Mouse (Mus musculus) WW6 (cell line): ENCODE data around the gene Nek11.

Experiments
- DNase-seq: peaks from one replicate; pipeline ENCODE4 v3.0.0-alpha.2; 2013; ENCODE audit warnings: low read depth, low spot score

Nek11 gene

DNA sequence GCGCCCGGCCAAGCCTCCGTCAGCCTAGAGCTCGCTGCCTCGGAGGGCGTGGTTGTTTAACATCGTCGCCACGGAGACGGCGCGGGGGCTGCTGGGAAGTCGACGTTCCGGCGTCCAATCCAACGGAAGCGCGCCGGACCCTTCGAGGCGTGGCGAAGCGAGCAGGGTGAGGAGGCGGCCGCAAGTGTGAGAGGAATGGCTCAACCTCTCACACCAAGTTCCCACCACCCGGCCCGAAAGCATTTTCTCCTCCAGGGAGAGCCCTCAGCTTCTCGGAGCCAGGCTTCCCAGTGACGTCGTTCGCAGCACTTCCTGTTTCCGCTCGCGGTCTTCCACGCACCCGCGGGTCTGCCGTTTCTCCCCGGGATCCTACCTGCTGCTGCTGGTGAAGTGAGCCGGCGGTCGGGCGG lies at the start of gene Nek11, which contains the start of gene Aste1:
Gene Nek11, minus strand, starts transcription at position 307 of the 410 bp plus-strand sequence.
Gene Aste1, plus strand, starts transcription at position 175 of the 410 bp plus-strand sequence.
- peak; percentile 88 for DNase-seq

DNA sequence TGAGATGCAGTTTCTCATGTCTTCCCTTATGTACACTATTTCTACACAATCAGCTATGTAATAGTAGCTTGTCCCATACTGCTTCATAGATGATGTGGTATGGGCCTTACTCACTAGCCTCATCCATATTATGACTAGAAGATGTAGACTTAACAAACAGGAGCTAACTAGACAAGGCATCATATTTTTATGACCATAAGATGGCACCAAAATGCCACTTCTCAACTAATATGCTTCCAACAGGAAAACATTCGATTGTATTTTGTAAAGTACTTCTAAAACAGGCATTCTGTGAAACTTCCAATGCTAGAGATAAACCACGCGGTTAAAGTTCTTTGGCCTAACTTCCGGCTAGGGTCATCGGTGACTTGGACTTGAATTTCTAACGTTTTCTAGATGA lies 13.2 kb upstream of the Nek11 start:
- no peak for DNase-seq

DNA sequence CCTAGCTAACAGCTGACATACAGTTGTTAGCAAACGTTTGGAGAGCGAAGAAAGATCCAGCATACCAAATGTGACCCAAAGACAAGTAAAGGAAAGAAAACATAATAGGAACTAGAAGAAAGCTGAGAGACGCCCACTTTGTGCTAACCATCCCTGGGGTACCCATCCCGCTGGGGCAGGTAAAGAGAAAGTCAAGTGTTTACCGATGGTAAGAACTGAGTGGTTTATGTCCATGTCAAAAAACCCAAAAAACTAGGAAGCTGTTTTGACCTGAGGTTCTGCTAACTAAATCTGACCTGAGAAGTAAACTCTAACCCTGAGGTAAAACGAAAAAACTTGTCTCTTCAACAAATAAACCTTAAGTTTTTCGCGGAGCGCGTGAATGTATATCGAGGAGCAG lies 604 bp downstream of the Nek11 start:
- no peak for DNase-seq

DNA sequence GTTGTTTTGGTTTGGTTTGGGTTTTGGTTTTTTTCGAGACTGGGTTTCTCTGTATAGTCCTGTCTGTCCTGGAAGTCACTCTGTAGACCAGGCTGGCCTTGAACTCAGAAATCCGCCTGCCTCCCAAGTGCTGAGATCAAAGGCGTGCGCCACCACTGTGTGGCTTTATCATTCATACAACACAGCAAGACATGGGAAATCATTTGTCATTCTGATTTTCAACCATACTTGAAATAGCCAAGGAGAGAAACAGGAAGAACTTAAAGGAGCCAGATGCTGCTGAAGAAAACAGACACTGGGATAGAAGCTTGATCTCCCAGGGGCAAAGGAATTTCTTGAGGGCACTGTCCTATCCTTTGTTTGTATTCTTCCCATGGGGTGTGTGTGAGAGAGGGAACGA lies 4.7 kb downstream of the Nek11 start:
- DNase-seq = peak; percentile 13

DNA sequence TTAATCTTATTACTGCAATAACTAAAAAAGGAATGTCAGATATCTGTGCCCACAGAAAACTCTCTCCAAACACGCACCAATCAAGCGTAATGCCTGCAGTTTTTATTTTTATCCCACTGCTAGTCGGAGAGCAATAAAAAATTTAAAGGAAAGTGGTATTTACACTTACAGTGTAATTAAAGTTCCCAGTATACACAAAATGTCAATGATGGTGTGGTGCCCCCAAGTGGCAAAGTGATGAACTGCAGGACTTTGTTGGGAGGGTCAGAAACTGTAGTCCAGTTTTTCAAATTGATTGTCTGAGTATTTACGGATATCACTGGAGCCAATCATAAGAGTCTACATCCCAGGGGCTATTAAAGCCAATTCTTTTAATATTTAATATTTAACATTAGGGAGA lies 6.0 kb downstream of the Nek11 start:
- peak; percentile 11 for DNase-seq

DNA sequence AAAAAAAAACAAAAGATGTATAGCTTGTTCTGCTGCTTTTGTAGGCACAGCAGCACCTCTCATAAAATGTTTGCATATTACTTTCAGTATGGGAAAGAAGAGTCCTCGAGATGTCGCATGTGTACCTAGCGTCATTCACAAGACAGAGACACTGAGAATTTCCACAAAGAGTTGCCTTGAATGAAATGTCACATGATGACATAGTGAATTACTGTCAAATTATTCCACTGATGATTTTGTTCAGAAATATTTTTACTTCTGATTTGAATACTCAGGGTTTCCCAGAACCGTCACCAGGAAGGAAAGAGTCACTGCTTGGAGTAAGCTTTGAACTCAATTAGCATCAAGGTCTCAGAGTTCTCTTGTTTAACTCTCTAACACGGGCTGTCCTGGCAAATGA lies 7.9 kb downstream of the Nek11 start:
- no peak for DNase-seq

DNA sequence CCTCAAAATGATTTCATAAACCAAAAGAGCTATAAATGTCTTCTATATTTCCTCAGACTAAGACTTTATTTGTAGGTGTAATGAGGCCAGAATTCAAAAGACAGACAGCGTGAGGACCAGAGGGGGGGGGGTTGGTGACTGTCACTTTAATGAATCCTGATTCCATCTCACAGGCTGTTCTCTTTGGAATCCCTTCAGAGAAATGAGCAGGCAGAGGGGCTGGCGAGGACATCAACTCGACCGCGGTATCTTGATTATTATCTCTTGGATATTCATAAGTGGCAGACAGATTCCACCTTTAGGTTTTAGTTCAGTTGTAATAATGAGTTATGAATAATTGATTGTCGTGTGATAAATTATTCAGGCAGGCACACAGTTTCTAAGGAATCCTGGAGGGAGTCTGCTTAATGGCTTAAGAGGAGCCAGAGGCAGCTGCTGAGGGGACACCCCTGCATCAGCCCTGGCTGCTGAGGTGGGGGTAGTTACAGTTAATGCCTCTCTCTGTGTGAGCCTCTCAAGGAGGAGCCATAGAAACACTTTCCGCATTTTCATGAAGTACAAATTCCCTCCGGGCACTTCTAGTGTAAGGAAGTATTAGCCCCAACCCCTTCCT lies 15.7 kb downstream of the Nek11 start:
- DNase-seq = no peak

DNA sequence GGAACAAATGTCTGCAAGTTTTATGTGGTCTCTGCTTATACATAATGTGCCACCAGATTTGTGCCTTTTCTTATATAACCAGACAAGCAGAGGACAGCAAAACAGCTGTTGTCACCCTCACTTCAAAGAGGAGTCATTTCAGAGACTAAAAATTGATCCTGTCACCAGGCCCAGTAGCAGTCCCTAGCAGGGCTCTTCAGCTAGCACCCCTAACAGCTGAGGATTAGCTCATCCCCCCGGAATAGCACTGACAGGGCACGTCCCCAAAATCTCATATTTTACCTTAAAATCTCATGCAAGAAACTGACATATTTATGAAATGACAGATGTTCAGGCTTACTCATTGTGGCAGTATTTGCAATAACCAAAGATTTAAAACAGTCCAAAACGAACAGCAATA lies 17.7 kb downstream of the Nek11 start:
- DNase-seq = no peak

DNA sequence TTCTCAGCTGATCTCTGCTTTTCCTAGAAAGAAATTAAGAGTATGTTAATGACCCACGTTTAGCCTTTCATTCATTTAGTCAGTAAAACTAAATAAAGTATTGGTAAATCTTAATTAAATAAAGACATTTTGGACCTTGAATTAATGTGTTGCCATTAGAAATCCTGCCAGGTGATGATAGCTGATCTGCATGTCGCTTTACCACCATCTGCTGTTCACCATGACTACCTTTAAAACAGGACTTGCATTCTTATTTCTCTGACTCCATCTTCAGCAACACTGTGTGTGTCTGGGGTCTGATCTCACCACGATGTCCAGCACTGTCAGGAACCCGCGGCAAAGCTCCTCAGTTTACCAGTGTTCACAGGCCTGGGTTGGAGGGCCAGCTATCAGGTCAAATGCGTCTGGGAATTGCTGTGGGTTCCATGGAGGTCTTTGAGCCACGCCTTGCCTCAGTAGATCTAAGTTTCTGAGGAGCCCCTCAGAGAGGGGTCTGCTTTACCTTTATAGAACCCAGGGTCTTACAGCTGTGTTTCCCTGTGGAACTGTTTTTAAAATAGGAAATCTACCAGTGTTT lies 18.3 kb downstream of the Nek11 start:
- no peak for DNase-seq

DNA sequence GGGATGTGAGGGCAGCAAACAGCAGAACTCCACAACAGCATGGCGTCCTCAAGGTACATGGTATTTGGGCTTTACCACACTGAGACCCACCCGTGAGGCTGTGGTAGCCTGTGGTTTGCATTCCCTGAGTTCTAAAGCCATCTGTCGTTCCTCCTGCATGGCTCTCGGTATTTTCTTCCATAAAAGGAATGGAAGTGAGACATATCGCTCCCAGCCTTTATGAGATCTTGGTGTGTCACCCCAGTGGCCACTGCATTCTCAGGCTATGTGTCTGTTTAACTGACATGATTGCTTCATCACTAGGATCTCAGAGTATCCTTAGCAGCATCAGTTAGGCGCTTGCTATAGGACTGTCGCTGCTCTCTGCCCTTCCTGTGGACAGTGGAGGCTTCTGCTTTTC lies 18.9 kb downstream of the Nek11 start:
- no peak for DNase-seq

DNA sequence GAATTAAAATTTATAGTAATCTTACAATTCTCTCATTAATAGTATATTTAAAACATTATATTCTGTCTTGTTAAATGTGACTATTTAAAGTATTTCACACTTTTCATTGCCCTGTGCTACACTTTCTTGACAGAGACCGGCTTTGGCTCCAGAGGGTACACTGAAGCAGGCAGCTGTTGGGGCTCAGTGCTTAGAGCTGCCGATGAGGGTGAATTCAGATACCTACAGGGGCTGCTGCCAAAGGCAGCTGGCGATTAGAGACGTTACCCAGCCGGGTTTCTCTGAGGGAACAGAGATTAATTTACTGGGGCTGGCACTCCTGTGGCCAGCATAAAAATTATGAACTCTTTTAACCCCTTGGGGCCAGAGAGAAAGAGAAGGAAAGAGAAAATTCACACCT lies 21.0 kb downstream of the Nek11 start:
- no peak for DNase-seq

DNA sequence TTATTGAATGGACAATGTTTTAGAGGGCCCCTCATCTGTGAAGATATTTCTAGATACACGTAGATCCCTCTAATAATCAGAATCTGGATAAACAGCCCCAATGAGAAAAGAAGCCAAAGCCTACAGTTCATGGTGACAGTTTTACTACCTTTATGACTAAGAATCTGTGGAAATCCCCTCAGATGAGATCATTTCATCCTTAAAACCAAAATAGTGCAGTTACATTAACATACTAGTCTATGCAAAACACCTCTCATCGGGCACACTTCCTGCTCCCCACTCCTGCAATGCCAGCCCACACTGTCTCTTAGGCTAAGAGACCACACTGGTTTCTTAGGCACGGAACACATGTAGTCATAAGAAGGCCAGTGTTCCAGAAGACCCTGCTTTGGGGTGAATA lies 26.7 kb downstream of the Nek11 start:
- no peak for DNase-seq

DNA sequence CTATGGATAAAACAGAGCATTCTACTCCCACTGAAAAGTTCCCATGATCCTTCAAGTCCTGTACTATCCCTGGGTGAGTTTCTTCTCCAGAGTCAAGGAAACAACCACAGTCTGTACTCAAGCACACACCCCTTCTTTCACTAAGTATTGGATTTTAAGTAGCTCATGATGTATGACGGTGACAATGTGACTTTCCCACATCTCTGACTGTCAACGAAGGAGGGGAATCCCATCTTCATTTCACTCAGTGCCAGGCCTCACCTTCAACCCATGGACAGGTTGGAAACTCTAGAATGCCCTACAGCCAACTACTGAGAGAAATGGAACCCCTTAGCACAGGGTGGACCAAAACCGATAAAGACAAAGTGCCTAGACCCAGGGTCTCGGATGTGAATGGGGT lies 29.1 kb downstream of the Nek11 start:
- no peak for DNase-seq

DNA sequence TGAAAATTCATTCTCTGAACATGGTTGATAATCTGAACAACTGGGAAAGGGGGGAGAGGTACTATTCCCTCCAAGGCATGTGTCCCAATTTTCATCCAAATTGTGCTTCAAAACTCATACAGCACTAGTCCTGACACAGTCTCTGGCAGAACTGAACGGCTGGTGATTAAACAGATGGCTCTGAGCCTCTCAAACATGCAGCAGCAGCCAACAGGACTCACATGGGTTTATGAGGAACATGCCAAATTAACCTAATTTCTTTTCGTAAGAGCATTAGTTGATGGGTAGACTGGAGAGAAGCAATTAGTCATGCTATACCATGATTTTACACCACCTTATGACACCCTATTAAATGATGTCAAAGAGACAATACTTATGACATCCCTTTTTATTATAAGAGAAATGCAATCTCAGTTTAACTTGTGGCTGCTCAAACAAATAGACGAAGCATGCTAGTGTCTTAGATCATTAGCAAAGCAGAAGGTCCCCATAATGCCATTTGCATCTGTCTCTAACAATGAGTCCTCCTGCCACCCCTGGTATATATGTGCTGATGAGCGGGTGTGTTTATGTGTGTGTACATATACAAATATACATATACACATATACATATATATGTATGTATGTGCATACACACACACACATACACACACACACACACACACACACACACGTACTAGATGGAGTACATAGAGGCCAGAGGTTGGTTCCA lies 31.6 kb downstream of the Nek11 start:
- DNase-seq = no peak

DNA sequence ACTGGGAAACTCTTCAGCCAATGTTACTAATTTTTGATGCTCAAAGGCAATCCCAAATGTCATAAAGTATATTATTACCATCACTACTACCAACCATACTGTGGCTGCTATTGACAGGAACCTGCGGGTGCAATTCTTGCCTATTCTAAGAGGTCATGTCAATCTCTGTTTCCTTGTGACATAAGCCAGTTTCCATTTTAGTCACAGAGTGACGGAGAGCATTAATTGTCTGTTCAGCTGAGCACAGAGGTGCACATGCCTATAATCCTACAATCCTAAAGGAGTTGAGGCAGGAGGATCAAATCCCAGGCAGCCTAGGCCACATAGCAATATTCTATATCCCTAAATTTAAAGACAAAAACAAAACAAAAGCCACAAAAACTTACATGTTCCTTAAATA lies 33.1 kb downstream of the Nek11 start:
- no peak for DNase-seq

DNA sequence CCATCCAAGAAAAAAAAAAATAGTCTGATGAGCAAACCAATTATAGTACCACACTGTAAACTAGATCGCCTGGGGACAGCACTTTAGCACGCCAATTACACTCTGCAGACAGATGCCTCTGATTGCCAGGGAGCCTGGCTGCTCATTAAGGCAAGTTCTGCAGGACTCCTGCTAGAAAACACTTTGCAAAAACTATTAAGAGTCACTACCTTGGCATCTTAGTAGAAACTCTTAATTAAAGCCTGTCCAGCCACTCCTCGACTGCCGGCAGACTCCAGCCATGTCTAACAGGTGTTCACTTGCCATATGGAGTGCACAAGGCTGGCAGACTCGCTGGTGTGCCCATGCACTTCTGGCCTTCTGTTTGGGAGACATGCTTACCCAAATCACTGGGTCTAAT lies 46.3 kb downstream of the Nek11 start:
- no peak for DNase-seq

DNA sequence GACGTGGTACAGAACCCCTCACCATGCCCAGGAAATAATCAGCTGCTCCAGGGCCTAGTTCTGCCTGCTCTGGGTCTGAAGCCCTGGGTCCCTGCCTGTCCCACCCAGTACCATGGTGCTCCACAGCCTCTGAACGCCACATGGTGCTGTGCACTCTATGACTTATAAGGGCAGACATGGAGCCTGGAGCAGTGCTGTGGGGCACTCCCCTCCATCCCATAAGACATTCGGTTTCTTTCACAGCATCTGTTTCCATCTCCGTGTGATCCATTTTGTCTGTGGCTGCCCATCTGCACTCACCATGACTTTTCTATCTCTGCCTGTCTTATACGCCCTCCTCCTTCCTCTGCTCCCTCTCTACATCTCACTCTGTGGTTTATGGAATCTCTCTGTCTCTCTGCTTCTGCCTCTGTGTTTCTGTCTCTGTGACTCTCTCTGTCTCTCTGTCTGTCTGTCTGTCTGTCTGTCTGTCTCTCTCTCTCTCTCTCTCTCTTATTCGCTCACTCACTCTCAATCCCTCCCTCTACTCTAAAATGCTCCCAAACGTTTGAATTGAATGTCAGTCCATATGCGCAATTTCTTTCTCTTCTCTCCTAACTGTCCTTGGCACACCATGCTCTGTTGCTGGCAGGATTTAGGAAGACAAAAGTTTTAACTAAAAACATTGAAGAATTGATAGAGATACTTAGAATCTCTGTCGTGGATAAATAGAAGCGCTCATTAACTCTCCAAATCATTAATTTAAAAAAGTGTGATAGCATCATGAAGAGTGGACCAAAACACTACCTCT lies 46.9 kb downstream of the Nek11 start:
- DNase-seq = no peak

DNA sequence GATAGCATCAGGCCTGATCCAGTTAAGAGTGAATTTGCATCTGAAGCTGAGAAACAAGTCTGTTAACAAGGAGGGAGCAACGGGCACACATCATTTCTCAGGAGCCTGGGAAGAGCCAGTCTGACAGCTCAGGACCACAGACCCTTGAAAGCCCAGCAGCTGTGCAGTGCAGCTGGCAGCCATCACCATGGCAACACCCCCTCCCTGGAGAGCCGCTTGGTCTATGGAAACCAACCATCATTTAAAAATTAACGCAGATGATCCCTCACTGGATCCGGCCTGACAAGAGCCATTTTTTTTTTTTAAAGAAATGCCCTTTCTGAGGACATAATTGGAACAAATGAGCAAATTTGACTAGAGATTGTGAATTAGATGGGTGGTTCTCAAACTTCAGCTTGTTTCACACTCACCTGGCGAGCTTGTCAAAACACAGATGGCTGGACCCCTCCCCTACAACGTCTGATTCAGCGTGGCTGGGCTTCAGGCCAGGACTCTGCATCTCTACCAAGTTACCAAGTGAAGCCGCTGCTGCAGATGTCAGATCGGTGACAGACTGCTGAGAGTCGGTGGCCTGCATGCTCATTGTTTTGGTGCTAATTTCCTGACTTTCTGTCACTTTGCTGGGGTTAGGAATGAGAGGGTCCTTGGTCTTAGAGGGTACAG lies 52.2 kb downstream of the Nek11 start:
- no peak for DNase-seq

DNA sequence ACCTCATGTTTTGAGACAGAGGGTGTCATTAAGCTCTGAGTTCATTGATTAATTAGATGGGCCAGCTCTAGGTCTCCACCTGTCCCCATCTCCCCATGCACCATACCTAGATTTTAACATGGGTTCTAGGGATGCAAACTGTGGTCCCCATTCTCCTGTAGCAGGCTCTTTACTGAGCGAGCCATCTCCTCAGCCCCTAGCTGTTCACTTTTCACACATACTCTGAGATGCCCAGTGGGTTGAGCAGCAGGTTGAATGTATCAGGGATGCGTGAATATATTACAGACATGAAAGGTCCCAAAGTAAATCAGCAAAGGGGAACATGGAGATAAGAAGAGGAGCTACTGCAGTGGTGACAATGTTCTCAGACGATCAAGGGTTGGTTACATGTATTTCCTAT lies 52.8 kb downstream of the Nek11 start:
- no peak for DNase-seq

DNA sequence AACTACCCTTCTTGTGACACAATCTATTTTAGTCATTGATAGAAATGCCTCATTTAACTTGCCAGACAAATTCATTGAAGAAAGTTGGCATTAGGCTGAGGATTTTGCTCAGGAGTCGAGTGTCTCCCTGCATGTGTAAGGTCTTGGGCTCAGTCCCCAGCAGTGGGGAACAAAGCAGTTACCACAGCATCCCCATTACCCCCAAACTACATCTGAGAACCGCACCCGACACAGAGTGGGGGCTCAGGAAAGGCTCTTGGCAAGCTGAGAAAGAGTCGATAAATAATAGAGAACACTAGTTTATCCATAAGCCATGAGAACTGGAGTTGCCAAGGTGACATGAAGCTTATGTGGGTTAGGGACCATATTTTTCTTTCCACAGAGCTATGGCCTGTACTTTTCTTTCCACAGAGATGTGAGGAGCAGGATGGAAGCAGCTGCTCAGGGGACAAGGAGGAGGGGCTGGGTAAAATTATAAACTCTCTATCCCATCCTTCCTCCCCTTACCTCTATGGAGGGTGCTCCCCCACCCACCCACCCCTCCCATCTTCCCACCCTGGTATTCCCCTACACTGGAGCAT lies 62.8 kb downstream of the Nek11 start:
- no peak for DNase-seq

DNA sequence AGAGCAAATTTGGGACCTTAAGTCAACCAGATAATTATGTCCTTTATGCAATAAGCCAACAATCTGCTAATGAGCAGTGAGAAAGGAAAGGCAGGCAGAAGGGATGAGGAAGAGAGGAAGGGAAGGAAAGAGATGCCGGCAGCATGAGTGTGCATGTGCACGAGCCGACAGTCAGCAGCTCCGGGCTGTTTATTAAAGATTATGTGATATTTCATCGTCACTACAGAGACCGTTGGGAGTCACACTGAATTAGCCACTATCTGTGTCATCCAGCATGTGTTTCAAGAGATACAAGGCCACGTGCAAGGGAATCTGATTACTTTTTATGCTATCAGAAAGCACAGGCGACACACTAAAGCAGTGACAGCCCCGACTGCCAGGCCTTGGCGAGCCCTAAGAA lies 73.5 kb downstream of the Nek11 start:
- no peak for DNase-seq

DNA sequence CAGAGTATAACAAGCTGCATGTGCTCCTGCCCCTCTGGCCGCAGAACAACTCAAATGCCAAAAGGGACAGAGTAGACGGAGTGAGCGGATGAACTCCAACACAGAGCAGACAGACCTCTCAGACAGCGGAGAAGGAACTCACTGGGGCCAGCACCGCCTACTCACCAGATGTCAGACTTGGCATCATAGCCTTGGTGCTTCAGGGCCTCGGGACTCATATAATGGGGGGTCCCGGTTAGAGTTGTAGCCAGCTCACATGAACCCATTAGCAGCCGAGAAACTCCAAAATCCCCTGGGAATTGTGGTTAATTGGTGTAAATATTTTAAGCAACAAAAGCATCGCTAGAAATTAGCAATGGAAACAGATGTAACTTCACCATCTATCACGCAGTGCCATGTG lies 82.1 kb downstream of the Nek11 start:
- DNase-seq = no peak
